Mouse (Mus musculus) cerebellum, adult 2 months (tissue): ENCODE measurements at regions not wholly inside any gene's neighbourhood (a gene's known extent, or its start where the extent isn't known, plus 50 kb on each side); places are given as distances from the start of the nearest gene placed in this dataset.

Source experiments
- DNase-seq, 2 experiments: peaks; one replicate each; pipeline ENCODE4 v3.0.0; 2021
- H3K27ac ChIP-seq: fragments of 200-500 bp; 2 replicates; pipeline ENCODE4 v1.5.1; 2012; ENCODE audit warnings: low read length, control low read depth, inconsistent platforms; ENCODE audit not compliant: insufficient read depth
- H3K27me3 ChIP-seq: fragments of 200-500 bp; 2 replicates; pipeline ENCODE4 v1.6.1; 2012; ENCODE audit warnings: inconsistent platforms, mild to moderate bottlenecking, low read length, moderate library complexity; ENCODE audit not compliant: control insufficient read depth, insufficient read depth
- H3K4me1 ChIP-seq: fragments of 200-500 bp; 2 replicates; pipeline ENCODE4 v1.6.1; 2011; ENCODE audit warnings: low read length; ENCODE audit not compliant: control insufficient read depth, insufficient read depth
- H3K4me3 ChIP-seq: fragments of 200-500 bp; replicated peaks from 2 replicates; pipeline ENCODE3; 2011; ENCODE audit warnings: mild to moderate bottlenecking, low read depth, low read length, control low read depth; ENCODE audit not compliant: insufficient read depth
- CTCF ChIP-seq: fragments of 200-500 bp; IDR thresholded peaks from 2 replicates; pipeline ENCODE4 v1.5.1; 2011; ENCODE audit warnings: low read depth, mild to moderate bottlenecking, control low read depth, low read length, moderate library complexity, borderline replicate concordance; ENCODE audit not compliant: insufficient read depth
- POLR2A ChIP-seq: fragments of 200-500 bp; IDR thresholded peaks from 2 replicates; pipeline ENCODE4 v1.6.1; 2011; ENCODE audit warnings: low read length, control low read depth, borderline replicate concordance; ENCODE audit not compliant: insufficient read depth
- WGBS: fragments of 180-500 bp; shearing (Covaris S2); methylation state at CpG from one replicate; pipeline ENCODE4 v1.1.7; 2018; 5-methylcytosine and 5-hydroxymethylcytosine counted together

GRCm38 (mm10) chr10:17569577-17570113 is 153.4 kb upstream of the Cited2 start:
- no peak for DNase-seq
- 86% methylated on average over 6 of the region's 6 CpGs for WGBS
- Histone ChIP-seq H3K27ac (no peak overlapping the region), H3K4me3 (no peak overlapping the region), H3K4me1 (no peaks in the 10 kb centered on the region), H3K27me3 (no peaks in the 10 kb centered on the region)
- TF ChIP-seq CTCF: no peak
- no peak for TF ChIP-seq POLR2A

- TF ChIP-seq POLR2A (no peak), CTCF (no peak)
- 88% methylated on average over 3 of the region's 3 CpGs for WGBS
- Histone ChIP-seq H3K4me1 (no peaks in the 10 kb centered on the region), H3K27me3 (no peaks in the 10 kb centered on the region), H3K27ac (no peak overlapping the region), H3K4me3 (no peak overlapping the region)
- DNase-seq: no peak
Measured at GRCm38 (mm10) chr10:17574894-17575293, 148.1 kb upstream of the Cited2 start.

GRCm38 (mm10) chr10:17575448-17576332 is 147.3 kb upstream of the Cited2 start:
- 75% methylated on average over 10 of the region's 10 CpGs for WGBS
- H3K4me1 ChIP-seq: no peaks in the 10 kb centered on the region
- H3K27ac ChIP-seq: no peak overlapping the region
- no peak overlapping the region for H3K4me3 ChIP-seq
- DNase-seq: no peak
- TF ChIP-seq POLR2A: no peak
- TF ChIP-seq CTCF: no peak
- H3K27me3 ChIP-seq: no peaks in the 10 kb centered on the region

GRCm38 (mm10) chr10:17576333-17576750 is 146.7 kb upstream of the Cited2 start:
- Histone ChIP-seq H3K27me3 (no peaks in the 10 kb centered on the region), H3K4me1 (no peaks in the 10 kb centered on the region), H3K4me3 (no peak overlapping the region), H3K27ac (no peak overlapping the region)
- no peak for DNase-seq
- no peak for TF ChIP-seq CTCF
- TF ChIP-seq POLR2A: no peak

- no peaks in the 10 kb centered on the region for H3K4me1 ChIP-seq
- H3K4me3 ChIP-seq: no peak overlapping the region
- no peak overlapping the region for H3K27ac ChIP-seq
- 84% methylated on average over 2 of the region's 2 CpGs for WGBS
- DNase-seq: no peak
- H3K27me3 ChIP-seq: no peaks in the 10 kb centered on the region
- no peak for TF ChIP-seq CTCF
- TF ChIP-seq POLR2A: no peak
Measured at GRCm38 (mm10) chr10:17579463-17579862, 143.6 kb upstream of the Cited2 start.

GRCm38 (mm10) chr10:17584842-17585241 is 138.2 kb upstream of the Cited2 start:
- Histone ChIP-seq H3K4me1 (no peaks in the 10 kb centered on the region; the same call in 1 of the 2 replicates), H3K27me3 (no peaks in the 10 kb centered on the region), H3K27ac (no peak overlapping the region), H3K4me3 (no peak overlapping the region)
- 84% methylated on average over 7 of the region's 7 CpGs for WGBS
- TF ChIP-seq CTCF (no peak), POLR2A (no peak)
- no peak for DNase-seq

- 93% methylated on average over 2 of the region's 2 CpGs for WGBS
- no peak for TF ChIP-seq CTCF
- TF ChIP-seq POLR2A: no peak
- H3K4me1 ChIP-seq: no peaks in the 10 kb centered on the region; the same call in 1 of the 2 replicates
- DNase-seq: no peak
- H3K4me3 ChIP-seq: no peak overlapping the region
- H3K27ac ChIP-seq: no peak overlapping the region
- no peaks in the 10 kb centered on the region for H3K27me3 ChIP-seq
Measured at GRCm38 (mm10) chr10:17586910-17587309, 136.1 kb upstream of the Cited2 start.

GRCm38 (mm10) chr10:17589136-17589535 is 133.9 kb upstream of the Cited2 start:
- Histone ChIP-seq H3K4me3 (no peak overlapping the region), H3K27ac (no peak overlapping the region), H3K4me1 (no peaks in the 10 kb centered on the region; the same call in 1 of the 2 replicates), H3K27me3 (no peaks in the 10 kb centered on the region)
- DNase-seq: no peak
- TF ChIP-seq POLR2A (no peak), CTCF (no peak)
- 85% methylated on average over 4 of the region's 4 CpGs for WGBS
